ENCODE assay signal across 9 mouse cellular contexts in genomic region chr4:63049596-63050318, GRCm38 (mm10).
DNase-seq lines count a peak whose midpoint lies in the region; ATAC-seq and TF ChIP-seq lines count a peak whose summit lies in the region.
"Had no signal": no experiment of that assay in that cellular context is flagged by ENCODE, and none has a peak within 500 bp of the region (broad histone marks: within the 10 kb centered on the region; RNA-seq: fewer than 3 reads in every experiment).

No protein-coding gene starts in this region.

- H3K27me3 ChIP-seq in heart, embryonic 11.5 days (ENCODE audit: control insufficient read depth, insufficient read depth, low read length), result no peaks in the 10 kb centered on the region
- no peaks in the 10 kb centered on the region for H3K27me3 ChIP-seq in lung, embryonic 16.5 days (ENCODE audit: control insufficient read depth, insufficient read depth, low read depth, low read length)
- H3K27me3 ChIP-seq in limb, embryonic 14.5 days (ENCODE audit: control insufficient read depth, insufficient read depth, low read length), result no peaks in the 10 kb centered on the region

- no peaks in the 10 kb centered on the region for H3K9me3 ChIP-seq in heart, embryonic 11.5 days (replicated peaks; ENCODE audit: control insufficient read depth, low read length)
- no peaks in the 10 kb centered on the region for H3K9me3 ChIP-seq in lung, embryonic 16.5 days (ENCODE audit: control insufficient read depth, low read length)
- no peaks in the 10 kb centered on the region for H3K9me3 ChIP-seq in limb, embryonic 14.5 days (ENCODE audit: control insufficient read depth, low read length)

- DNase-seq in heart, adult 9 months (ENCODE audit: low spot score in 2 of 2), result no peak
- no peak for DNase-seq in lung, postnatal 14 days
- DNase-seq in limb, embryonic 14.5 days (ENCODE audit: low spot score), result no peak
- DNase-seq in frontal cortex, postnatal 14 days (ENCODE audit: low spot score in 2 of 2), result no peak
- DNase-seq: gastrocnemius, postnatal 25 days had no signal

- H3K36me3 ChIP-seq in heart, embryonic 11.5 days (ENCODE audit: control insufficient read depth, insufficient read depth, low read length), result no peaks in the 10 kb centered on the region
- no peaks in the 10 kb centered on the region for H3K36me3 ChIP-seq in lung, embryonic 16.5 days (ENCODE audit: control insufficient read depth, insufficient read depth, low read length)
- H3K36me3 ChIP-seq in limb, embryonic 14.5 days (ENCODE audit: control insufficient read depth, insufficient read depth, low read length), result no peaks in the 10 kb centered on the region

- no peak overlapping the region for H3K9ac ChIP-seq in heart, embryonic 11.5 days (ENCODE audit: low read depth, low read length)
- H3K9ac ChIP-seq in lung, embryonic 16.5 days (ENCODE audit: low read length), result no peak overlapping the region
- H3K9ac ChIP-seq in limb, embryonic 14.5 days (ENCODE audit: low read depth, low read length, severe bottlenecking), result no peak overlapping the region

- ATAC-seq in heart, embryonic 11.5 days (replicated peaks; ENCODE audit: insufficient number of reproducible peaks, low FRiP score, low TSS enrichment), result no peak
- ATAC-seq in lung, embryonic 16.5 days (ENCODE audit: low read depth), result no peak
- 0 out of 2 replicates have a peak, but pooled peaks have one; percentile 29 for ATAC-seq in granulocyte monocyte progenitor cell, adult 5-6 weeks (replicated peaks; ENCODE audit: poor library complexity, severe bottlenecking)
- ATAC-seq in limb, embryonic 14.5 days (ENCODE audit: low FRiP score, low read depth), result no peak
- no peak for ATAC-seq in erythroid progenitor cell, adult 5-6 weeks (replicated peaks; ENCODE audit: low FRiP score, poor library complexity, severe bottlenecking)

- no peak overlapping the region for H3K4me2 ChIP-seq in heart, embryonic 11.5 days
- no peak overlapping the region for H3K4me2 ChIP-seq in lung, embryonic 16.5 days (ENCODE audit: low read depth, low read length)
- H3K4me2 ChIP-seq in limb, embryonic 14.5 days (replicated peaks; ENCODE audit: low read depth, low read length, severe bottlenecking), result no peak overlapping the region

- H3K4me3 ChIP-seq in heart, embryonic 11.5 days (ENCODE audit: low read depth, low read length), result no peak overlapping the region
- H3K4me3 ChIP-seq in lung, embryonic 16.5 days (ENCODE audit: low read length), result no peak overlapping the region
- no peak overlapping the region for H3K4me3 ChIP-seq in limb, embryonic 14.5 days (replicated peaks; ENCODE audit: low read length)

- no peak for TF ChIP-seq POLR2A in limb, embryonic 14.5 days (IDR thresholded peaks at IDR 0.05; ENCODE audit: borderline replicate concordance, extremely low read depth, insufficient read depth, insufficient read length)

- peak overlapping the region; percentile 41; the same call in 1 of the 2 replicates for H3K27ac ChIP-seq in heart, embryonic 11.5 days (ENCODE audit: low read depth, low read length)
- H3K27ac ChIP-seq in lung, embryonic 16.5 days (ENCODE audit: low read length), result peak overlapping the region; percentile 65
- H3K27ac ChIP-seq in limb, embryonic 14.5 days (replicated peaks; ENCODE audit: low read depth, low read length), result peak overlapping the region; percentile 52

- H3K4me1 ChIP-seq in heart, embryonic 11.5 days (ENCODE audit: control insufficient read depth, insufficient read depth, low read length), result peaks cover 18% of the 10 kb centered on the region
- H3K4me1 ChIP-seq in lung, embryonic 16.5 days (replicated peaks; ENCODE audit: control insufficient read depth, insufficient read depth, low read length), result peaks cover 29% of the 10 kb centered on the region
- H3K4me1 ChIP-seq in limb, embryonic 14.5 days (ENCODE audit: control insufficient read depth, insufficient read depth, low read length), result peaks cover 53% of the 10 kb centered on the region
